Mouse (Mus musculus): Measurements from ENCODE around the gene Pmf1. TPM values are rescaled to one million over a fixed set of nuclear protein-coding genes. Genes with fewer than 3 reads are reported as not detected.

Gene Pmf1
- polyA plus RNA-seq (2015; fragmentation: Nextera tagmentation; extraction: Ambion mirVana) = 45.0 and 46.8 TPM in 2 replicates

GRCm38 (mm10) chr3:88409741-88410644 is at the start of gene Pmf1:
Gene Pmf1, minus strand, starts transcription at chr3:88410331.

GRCm38 (mm10) chr3:88424605-88425329 is 14.6 kb upstream of the Pmf1 start, which contains the start of gene Slc25a44:
Gene Slc25a44, minus strand, starts transcription at chr3:88425139.

GRCm38 (mm10) chr3:88384364-88384763 is 25.8 kb downstream of the Pmf1 start, which contains the start of gene Bglap:
Gene Bglap, minus strand, starts transcription at chr3:88384464.

GRCm38 (mm10) chr3:88378599-88378998 is 31.5 kb downstream of the Pmf1 start, which contains the start of gene Bglap2:
Gene Bglap2, minus strand, starts transcription at chr3:88378699.

GRCm38 (mm10) chr3:88372643-88373042 is 37.5 kb downstream of the Pmf1 start, which contains the start of gene Bglap3:
Gene Bglap3, minus strand, starts transcription at chr3:88372743.

GRCm38 (mm10) chr3:88364337-88364736 is 45.8 kb downstream of the Pmf1 start, which contains the start of gene Paqr6:
Gene Paqr6, plus strand, starts transcription at chr3:88364584.

Small RNA genes lying within 50 kb of the gene (microRNA-seq; reads per million reads assigned to microRNA genes)
- not detected for gene Mir7011

Other genes starting within 250 kb of the Pmf1 start
- gene Rhbg, start 155.6 kb downstream of the Pmf1 start, polyA plus RNA-seq (2015; fragmentation: Nextera tagmentation; extraction: Ambion mirVana) = 1.3 and 2.0 TPM in 2 replicates
- gene Gm38392, start 123.1 kb downstream of the Pmf1 start, polyA plus RNA-seq (2015; fragmentation: Nextera tagmentation; extraction: Ambion mirVana) = 0.20 and 0.99 TPM in 2 replicates
- 9.2 and 10.0 TPM in 2 replicates for gene Tsacc, start 113.3 kb downstream of the Pmf1 start, polyA plus RNA-seq (2015; fragmentation: Nextera tagmentation; extraction: Ambion mirVana)
- 308 and 322 TPM in 2 replicates for gene Cct3, start 113.2 kb downstream of the Pmf1 start, polyA plus RNA-seq (2015; fragmentation: Nextera tagmentation; extraction: Ambion mirVana)
- gene Glmp, start 85.3 kb downstream of the Pmf1 start, polyA plus RNA-seq (2015; fragmentation: Nextera tagmentation; extraction: Ambion mirVana) = 157 and 169 TPM in 2 replicates
- 29.9 and 30.1 TPM in 2 replicates for gene Tmem79, start 74.2 kb downstream of the Pmf1 start, polyA plus RNA-seq (2015; fragmentation: Nextera tagmentation; extraction: Ambion mirVana)
- gene Smg5, start 74.1 kb downstream of the Pmf1 start, polyA plus RNA-seq (2015; fragmentation: Nextera tagmentation; extraction: Ambion mirVana) = 25.6 and 28.1 TPM in 2 replicates
- 45.2 and 47.2 TPM in 2 replicates for gene Paqr6, start 45.7 kb downstream of the Pmf1 start, polyA plus RNA-seq (2015; fragmentation: Nextera tagmentation; extraction: Ambion mirVana)
- 1.2 and 1.5 TPM in 2 replicates for gene Bglap3, start 37.6 kb downstream of the Pmf1 start, polyA plus RNA-seq (2015; fragmentation: Nextera tagmentation; extraction: Ambion mirVana)
- gene Bglap2, start 31.6 kb downstream of the Pmf1 start, polyA plus RNA-seq (2015; fragmentation: Nextera tagmentation; extraction: Ambion mirVana) = 4.9 and 8.9 TPM in 2 replicates
- gene Bglap, start 25.9 kb downstream of the Pmf1 start, polyA plus RNA-seq (2015; fragmentation: Nextera tagmentation; extraction: Ambion mirVana) = 0.49 TPM in 1 of 2 replicates, not detected in the other
- 10.1 TPM in 2 replicates for gene Slc25a44, start 14.8 kb upstream of the Pmf1 start, polyA plus RNA-seq (2015; fragmentation: Nextera tagmentation; extraction: Ambion mirVana)
- gene Sema4a, start 50.9 kb upstream of the Pmf1 start, polyA plus RNA-seq (2015; fragmentation: Nextera tagmentation; extraction: Ambion mirVana) = 17.7 and 20.0 TPM in 2 replicates
- gene Lmna, start 99.6 kb upstream of the Pmf1 start, polyA plus RNA-seq (2015; fragmentation: Nextera tagmentation; extraction: Ambion mirVana) = 294 and 327 TPM in 2 replicates
- gene Mex3a, start 122.1 kb upstream of the Pmf1 start, polyA plus RNA-seq (2015; fragmentation: Nextera tagmentation; extraction: Ambion mirVana) = 2.1 TPM in 2 replicates
- gene Rab25, start 138.0 kb upstream of the Pmf1 start, polyA plus RNA-seq (2015; fragmentation: Nextera tagmentation; extraction: Ambion mirVana) = 90.9 and 91.9 TPM in 2 replicates
- gene Lamtor2, start 142.7 kb upstream of the Pmf1 start, polyA plus RNA-seq (2015; fragmentation: Nextera tagmentation; extraction: Ambion mirVana) = 127 and 138 TPM in 2 replicates
- 14.4 and 16.4 TPM in 2 replicates for gene Ubqln4, start 143.4 kb upstream of the Pmf1 start, polyA plus RNA-seq (2015; fragmentation: Nextera tagmentation; extraction: Ambion mirVana)
- gene Ssr2, start 165.5 kb upstream of the Pmf1 start, polyA plus RNA-seq (2015; fragmentation: Nextera tagmentation; extraction: Ambion mirVana) = 191 and 192 TPM in 2 replicates
- gene Arhgef2, start 195.6 kb upstream of the Pmf1 start, polyA plus RNA-seq (2015; fragmentation: Nextera tagmentation; extraction: Ambion mirVana) = 30.4 and 30.5 TPM in 2 replicates
- gene Rxfp4, start 242.8 kb upstream of the Pmf1 start, polyA plus RNA-seq (2015; fragmentation: Nextera tagmentation; extraction: Ambion mirVana) = not detected in 2 replicates

All from urinary bladder, postnatal 0 days (tissue).